14 mouse cellular contexts compared by ENCODE assay signal in genomic region chr11:22957791-22958374, GRCm38 (mm10). TPM values are rescaled to one million over a fixed set of nuclear protein-coding genes. Genes with fewer than 3 reads are reported as not detected.
DNase-seq lines count a peak whose midpoint lies in the region; ATAC-seq and TF ChIP-seq lines count a peak whose summit lies in the region.
"Had no signal": no experiment of that assay in that cellular context is flagged by ENCODE, and none has a peak within 500 bp of the region (broad histone marks: within the 10 kb centered on the region; RNA-seq: fewer than 3 reads in every experiment).

No protein-coding gene starts in this region.

- no peak for ATAC-seq in cerebellum, adult (ENCODE audit: insufficient number of reproducible peaks, low FRiP score, low TSS enrichment)

- H3K27me3 ChIP-seq in cerebellum, adult 2 months (ENCODE audit: control insufficient read depth, insufficient read depth, low read length): no peaks in the 10 kb centered on the region
- H3K27me3 ChIP-seq: limb, embryonic 12.5 days had no signal

- no peak overlapping the region for H3K4me3 ChIP-seq in cerebellum, adult 2 months (replicated peaks; ENCODE audit: insufficient read depth, low read depth, low read length)
- no peak overlapping the region for H3K4me3 ChIP-seq in left cerebral cortex, adult 2 months
- H3K4me3 ChIP-seq: limb, embryonic 12.5 days; myocyte had no signal

- H3K4me1 ChIP-seq in cerebellum, adult 2 months (ENCODE audit: control insufficient read depth, insufficient read depth, low read length): no peaks in the 10 kb centered on the region
- H3K4me1 ChIP-seq: limb, embryonic 12.5 days had no signal

- WGBS in cerebellum, adult 2 months: 96% methylated on average over 4 of the region's 4 CpGs

- TF ChIP-seq POLR2A in cerebellum, adult 2 months (IDR thresholded peaks at IDR 0.05; ENCODE audit: borderline replicate concordance, insufficient read depth, low read length): no peak

- no peak overlapping the region for H3K27ac ChIP-seq in cerebellum, adult 2 months (ENCODE audit: insufficient read depth, low read length)
- H3K27ac ChIP-seq in left cerebral cortex, adult 2 months: no peak overlapping the region
- H3K27ac ChIP-seq: limb, embryonic 12.5 days had no signal

- 0 out of 2 replicates have a peak, but pooled peaks have one; percentile 28 for TF ChIP-seq CTCF in cerebellum, adult 2 months (IDR thresholded peaks at IDR 0.05; ENCODE audit: borderline replicate concordance, insufficient read depth, low read depth, low read length)
- TF ChIP-seq CTCF in left cerebral cortex, adult 2 months (IDR thresholded peaks at IDR 0.05): peak; percentile 69

- no peak for DNase-seq in cerebellum, adult 2 months
- no peak for DNase-seq in left cerebral cortex, adult 2 months (ENCODE audit: extremely low spot score in 1 of 2, low spot score in 2 of 2)
- DNase-seq in left cerebral cortex, adult 18-20 months (ENCODE audit: low spot score in 2 of 2): no peak
- DNase-seq in 3T3-L1 (ENCODE audit: low read depth, low spot score): peak; percentile 51
- DNase-seq in T-cell, adult 2 months (ENCODE audit: low spot score): peak; percentile 28
- no peak for DNase-seq in retina, postnatal 1 day
- DNase-seq in urinary bladder, postnatal 36 days (ENCODE audit: low spot score in 2 of 2): no peak
- DNase-seq: cerebellum, adult 11-12 months; heart, postnatal 14 days; kidney, adult 11 months; layer of hippocampus, adult 9-11 months had no signal

- intact Hi-C loops in left cerebral cortex, adult 2 months (cut with DNase I): loop anchor here (1.0 to 10.0 kb wide), 3 partner anchors 101 to 733 kb away; no protein-coding TSS in a partner anchor

RNA-seq across cellular contexts. Expression of gene Zrsr1, which starts 13.9 kb away (rescaled TPM):
- 73.0 and 78.9 TPM in 2 replicates for polyA plus RNA-seq in cerebellum, adult 2 months (2012; rRNA removed)
- 10 to 100 TPM; 70.0 to 75.6 TPM for total RNA-seq in left cerebral cortex, adult 2 months (2021)
- 10 to 100 TPM; 70.9 to 72.5 TPM for total RNA-seq in left cerebral cortex, adult 18-20 months (2021)

RNA-seq across cellular contexts. Expression of gene Gm28048, which starts 24.0 kb away (rescaled TPM):
- polyA plus RNA-seq in cerebellum, adult 2 months (2012; rRNA removed): 3.1 and 4.4 TPM in 2 replicates
- 10 to 100 TPM in 1 of 2 experiments, 1 to 10 TPM in 1; 9.5 to 14.7 TPM for total RNA-seq in left cerebral cortex, adult 2 months (2021)
- 10 to 100 TPM; 10.1 to 11.3 TPM for total RNA-seq in left cerebral cortex, adult 18-20 months (2021)

RNA-seq across cellular contexts. Expression of gene Commd1, which starts 24.3 kb away (rescaled TPM):
- polyA plus RNA-seq in cerebellum, adult 2 months (2012; rRNA removed): 44.4 and 49.1 TPM in 2 replicates
- total RNA-seq in left cerebral cortex, adult 2 months (2021): 10 to 100 TPM; 36.7 to 47.7 TPM
- total RNA-seq in left cerebral cortex, adult 18-20 months (2021): 10 to 100 TPM; 46.4 to 47.6 TPM

RNA-seq across cellular contexts. Expression of gene Cct4, which starts 32.4 kb away (rescaled TPM):
- polyA plus RNA-seq in cerebellum, adult 2 months (2012; rRNA removed): 84.0 and 88.5 TPM in 2 replicates
- total RNA-seq in left cerebral cortex, adult 2 months (2021): 100 to 1,000 TPM in 1 of 2 experiments, 10 to 100 TPM in 1; 97.1 to 104 TPM
- total RNA-seq in left cerebral cortex, adult 18-20 months (2021): 100 to 1,000 TPM; 111 to 117 TPM

RNA-seq across cellular contexts. Expression of gene Fam161a, which starts 49.4 kb away (rescaled TPM):
- 4.6 and 5.1 TPM in 2 replicates for polyA plus RNA-seq in cerebellum, adult 2 months (2012; rRNA removed)
- 1 to 10 TPM; 4.9 to 5.0 TPM for total RNA-seq in left cerebral cortex, adult 2 months (2021)
- total RNA-seq in left cerebral cortex, adult 18-20 months (2021): 1 to 10 TPM; 3.2 to 5.2 TPM

Comparison
In these comparisons a context has a peak if more than half of its experiments do, and no peak if none do; other contexts are left out.
1. DNase-seq: peak in 3T3-L1 (single experiment) and T-cell, adult 2 months (single experiment); none in cerebellum, adult 2 months (0 of 2), left cerebral cortex, adult 2 months (0 of 2), left cerebral cortex, adult 18-20 months (0 of 2), retina, postnatal 1 day (single experiment) and urinary bladder, postnatal 36 days (0 of 2).